Mouse (Mus musculus) ovary, postnatal 14 days (tissue): ENCODE data around the gene Tuft1.
"Not testable (repeated sequence)": the region's sequence is repeated elsewhere in the genome, so short reads cannot be mapped to it uniquely, and the experiment has no call there.

ENCODE experiments used
- DNase-seq: peaks from one replicate; pipeline ENCODE4 v3.0.0; 2022; ENCODE audit warnings: low spot score

The Tuft1 gene

DNA sequence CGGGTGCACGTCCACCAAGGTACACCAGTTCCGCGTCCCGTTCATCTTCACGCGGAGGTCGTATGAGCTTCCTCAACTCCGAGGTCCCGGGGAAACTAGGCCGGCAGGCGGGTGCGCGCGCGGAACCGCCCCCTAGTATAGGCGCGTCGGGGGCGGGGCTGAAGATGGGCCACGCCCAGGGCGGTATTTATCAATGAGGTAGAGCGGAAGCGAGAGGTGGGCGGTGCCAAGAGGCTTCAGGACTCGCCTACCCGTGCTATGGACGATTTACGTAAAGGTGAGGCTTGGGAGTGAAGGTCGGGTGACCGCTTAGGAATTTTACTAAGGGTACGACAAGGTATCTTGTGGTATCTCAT is at the start of gene Tuft1:
Gene Tuft1, minus strand, starts transcription at position 133 of the 356 bp plus-strand sequence.
- DNase-seq, result peak; percentile 58

DNA sequence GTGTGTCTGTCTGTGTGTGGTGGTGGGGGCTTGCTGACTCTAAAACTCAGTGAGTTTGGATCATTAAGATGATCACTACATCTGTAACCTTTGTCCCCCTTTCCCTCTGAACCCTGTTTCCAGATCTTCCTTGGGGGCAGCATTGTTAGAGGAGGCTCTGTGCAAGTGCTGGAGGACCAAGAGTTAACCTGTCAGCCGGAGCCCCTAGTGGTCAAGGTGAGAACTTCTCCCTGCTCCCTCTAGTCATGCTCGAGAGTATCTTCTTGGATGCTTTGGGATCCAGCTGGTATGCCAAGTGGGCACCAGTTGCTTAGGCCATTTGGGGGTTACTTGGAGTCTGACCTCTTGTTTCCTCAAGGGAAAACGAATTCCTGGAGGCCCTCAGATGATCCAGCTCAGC is 44.7 kb upstream of the Tuft1 start:
- DNase-seq, result not testable (repeated sequence)

DNA sequence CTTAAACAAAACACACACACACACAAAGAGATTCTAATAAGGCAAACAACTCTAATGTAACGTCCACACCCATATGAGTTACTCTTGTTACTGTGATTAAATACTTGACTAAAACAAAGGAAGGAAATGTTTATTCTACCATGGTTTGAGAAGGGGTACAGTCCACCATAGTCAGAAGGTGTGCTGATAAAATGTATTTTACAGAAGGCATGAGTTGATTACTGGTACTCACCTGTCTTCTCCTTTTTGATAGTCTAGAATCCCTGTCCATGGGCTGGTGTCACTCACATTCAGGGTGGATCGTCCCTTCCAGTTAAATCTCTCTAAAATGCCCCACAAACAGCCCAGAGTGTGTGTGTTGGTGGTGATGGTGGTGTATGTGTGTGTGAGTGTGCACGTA is 44.2 kb upstream of the Tuft1 start:
- no peak for DNase-seq

DNA sequence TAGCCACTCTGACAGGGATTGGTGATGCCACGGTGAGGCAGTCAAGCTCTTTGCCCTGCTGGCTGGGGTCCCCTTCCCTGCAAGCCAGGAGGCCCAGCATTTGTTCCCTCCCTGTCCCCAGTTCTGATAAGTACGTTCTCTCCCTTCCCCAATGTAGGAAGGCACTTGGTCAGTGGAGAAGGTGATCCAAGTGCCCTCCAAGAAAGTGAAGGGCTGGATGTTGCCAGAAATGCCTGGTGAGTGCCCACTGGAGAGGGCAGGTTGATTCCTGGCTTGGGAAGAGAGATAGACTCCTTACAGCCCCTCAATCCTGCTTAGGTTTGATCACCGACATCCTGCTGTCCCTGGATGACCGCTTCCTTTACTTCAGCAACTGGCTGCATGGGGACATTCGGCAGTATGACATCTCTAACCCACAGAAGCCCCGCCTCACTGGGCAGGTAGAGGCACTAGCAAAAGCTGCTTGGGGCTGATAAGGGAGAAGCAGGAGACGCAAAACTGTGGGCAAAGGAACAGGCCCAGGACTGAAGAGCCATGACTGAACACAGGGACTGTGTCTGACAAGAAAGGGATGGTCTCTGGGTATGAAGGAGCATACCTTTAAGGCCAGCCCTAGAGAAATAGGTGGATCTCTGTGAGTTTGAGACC is 43.6 kb upstream of the Tuft1 start:
- not testable (repeated sequence) for DNase-seq

DNA sequence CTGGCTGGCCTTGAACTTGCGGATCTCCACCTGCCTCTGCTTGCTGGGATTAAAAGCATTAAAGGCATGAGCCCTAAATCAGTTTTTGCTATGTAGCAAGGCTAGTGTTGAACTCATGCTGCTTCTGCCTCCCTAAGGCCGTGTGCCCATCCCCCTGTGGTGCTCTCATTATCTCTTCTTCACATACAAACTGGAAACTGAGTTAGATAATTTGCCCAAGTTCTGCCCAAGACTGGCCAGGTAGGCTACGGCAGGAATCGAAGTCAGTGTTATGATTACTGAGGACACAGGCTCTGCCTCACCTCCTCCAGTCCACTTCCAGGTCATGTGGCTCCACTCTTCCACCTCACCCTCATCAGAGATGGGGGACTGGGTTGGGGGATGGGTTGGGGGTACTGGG is 37.6 kb upstream of the Tuft1 start:
- DNase-seq, result not testable (repeated sequence)

DNA sequence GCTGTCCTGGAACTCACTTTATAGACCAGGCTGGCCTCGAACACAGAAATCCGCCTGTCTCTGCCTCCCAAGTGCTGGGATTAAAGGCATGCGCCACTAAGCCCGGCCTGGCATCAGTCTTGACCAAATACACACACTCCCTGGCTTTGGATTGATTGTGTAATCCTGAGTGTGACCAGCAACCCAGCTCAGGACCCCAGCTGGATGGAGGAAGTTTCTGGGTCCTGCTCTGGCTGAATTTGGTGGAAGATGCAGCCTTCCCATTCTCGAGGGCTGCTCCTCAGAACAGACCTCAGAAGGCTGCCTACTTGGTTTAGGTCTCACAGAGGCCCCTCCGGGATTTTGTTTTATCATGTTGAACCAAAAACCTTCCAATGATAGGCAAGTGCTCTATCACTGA is 36.9 kb upstream of the Tuft1 start:
- DNase-seq, result not testable (repeated sequence)

DNA sequence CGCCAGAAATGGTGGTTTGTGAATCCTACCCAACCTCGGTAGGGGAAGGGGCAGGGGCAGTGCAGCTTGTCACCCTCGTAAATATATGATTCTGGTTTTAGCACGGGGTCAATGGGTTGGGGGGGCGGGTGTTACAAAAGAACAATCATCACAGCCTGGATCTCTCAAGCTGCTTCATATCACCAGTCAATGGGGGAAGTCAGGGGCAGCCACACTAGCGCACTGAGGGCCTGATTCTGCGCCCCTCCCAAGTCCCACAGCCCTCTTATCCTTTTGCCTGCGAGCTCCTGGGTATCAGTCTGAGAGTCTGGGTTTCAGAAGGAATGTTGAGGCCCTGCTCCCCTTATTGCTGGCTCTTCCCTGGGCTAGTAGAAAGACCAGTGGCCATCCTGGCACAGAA is 35.2 kb upstream of the Tuft1 start:
- DNase-seq, result not testable (repeated sequence)

DNA sequence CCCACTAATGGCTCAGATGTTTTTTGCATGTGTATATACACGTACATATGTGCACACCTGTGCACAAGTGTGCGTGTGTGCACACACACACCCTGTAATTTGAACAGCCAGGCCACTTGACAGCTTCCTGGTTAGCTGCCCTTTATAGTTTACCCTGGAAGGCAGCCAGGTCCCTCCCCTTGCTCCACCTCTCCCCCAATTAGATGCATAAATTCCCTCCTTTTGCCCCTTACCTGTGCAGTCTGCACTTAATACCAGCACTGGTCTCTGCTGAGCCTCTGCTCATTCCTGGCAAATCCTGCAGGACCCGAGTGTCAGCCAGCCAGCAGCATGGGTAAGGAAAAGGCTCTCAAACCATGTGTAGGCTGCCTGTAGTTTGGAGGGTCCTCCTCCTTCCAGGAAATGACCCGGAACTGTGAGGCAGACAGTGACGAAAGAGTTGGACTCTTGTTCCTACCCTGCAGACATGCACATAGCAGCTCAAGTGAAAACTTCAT is 34.7 kb upstream of the Tuft1 start, which contains the start of gene Selenbp2:
Gene Selenbp2, plus strand, starts transcription at position 228 of the 497 bp plus-strand sequence.
- no peak for DNase-seq

DNA sequence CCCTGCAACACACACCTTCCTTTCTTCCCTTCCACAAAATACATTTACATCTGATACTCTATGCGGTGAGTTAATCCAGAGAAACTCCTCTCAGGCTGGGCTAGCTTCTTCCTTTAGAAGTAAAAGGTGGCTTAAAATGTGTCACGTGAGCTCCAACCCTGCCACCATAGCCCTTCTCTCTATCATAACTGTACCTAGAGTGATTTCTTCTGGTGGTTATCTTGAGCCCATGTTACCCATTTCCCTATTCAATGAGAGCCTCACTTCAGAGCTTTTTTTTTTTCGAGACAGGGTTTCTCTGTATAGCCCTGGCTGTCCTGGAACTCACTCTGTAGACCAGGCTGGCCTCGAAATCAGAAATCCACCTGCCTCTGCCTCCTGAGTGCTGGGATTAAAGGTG is 33.0 kb upstream of the Tuft1 start:
- DNase-seq, result not testable (repeated sequence)

DNA sequence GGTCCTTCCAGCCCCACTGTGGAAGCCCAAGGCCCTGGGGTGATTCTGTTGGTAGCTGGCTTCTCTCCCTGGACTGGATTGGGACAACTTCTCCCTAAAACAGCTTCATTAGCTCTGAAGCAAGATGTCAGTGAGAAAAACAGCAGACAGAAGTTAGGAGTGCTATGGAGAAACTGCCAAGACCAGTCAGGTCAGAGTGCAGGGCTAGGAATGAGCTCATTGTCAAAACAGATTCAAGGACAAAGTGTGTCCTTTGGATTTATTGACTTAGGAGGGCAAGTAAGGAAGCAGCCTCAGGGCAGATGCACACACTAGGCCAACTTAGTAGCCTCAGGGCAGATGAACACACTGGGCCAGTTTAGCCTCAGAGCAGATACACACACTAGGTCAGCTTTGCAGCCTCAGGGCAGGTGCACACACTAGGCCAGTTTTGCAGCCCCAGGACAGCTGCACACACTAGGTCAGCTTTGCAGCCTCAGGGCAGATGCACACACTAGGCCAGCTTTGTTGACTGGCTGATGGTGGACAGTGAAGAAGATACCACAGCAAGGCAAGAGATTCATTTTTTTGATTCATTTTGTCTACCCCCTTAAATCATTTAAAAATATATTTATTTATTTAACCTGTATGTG is 32.1 kb upstream of the Tuft1 start:
- no peak for DNase-seq

DNA sequence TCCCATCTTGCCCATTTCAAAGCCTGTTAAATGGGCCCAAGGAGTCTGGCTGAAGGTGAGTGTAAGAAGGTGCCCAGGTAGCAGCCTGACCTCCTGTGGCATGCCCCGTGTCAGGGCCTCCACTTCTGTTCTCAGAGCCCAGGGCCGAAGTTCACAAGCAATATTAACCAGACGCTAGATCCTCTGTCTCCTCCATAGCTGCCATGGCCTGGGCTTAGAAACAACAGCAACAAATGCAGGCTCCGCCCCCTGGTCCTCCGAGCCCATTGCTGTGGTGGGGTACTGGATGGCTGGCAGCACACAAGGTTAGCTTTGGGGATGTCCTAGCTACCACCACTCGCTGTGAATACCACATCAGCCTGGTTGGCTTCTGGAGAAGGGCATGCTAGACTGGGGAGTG is 31.5 kb upstream of the Tuft1 start:
- DNase-seq, result not testable (repeated sequence)

DNA sequence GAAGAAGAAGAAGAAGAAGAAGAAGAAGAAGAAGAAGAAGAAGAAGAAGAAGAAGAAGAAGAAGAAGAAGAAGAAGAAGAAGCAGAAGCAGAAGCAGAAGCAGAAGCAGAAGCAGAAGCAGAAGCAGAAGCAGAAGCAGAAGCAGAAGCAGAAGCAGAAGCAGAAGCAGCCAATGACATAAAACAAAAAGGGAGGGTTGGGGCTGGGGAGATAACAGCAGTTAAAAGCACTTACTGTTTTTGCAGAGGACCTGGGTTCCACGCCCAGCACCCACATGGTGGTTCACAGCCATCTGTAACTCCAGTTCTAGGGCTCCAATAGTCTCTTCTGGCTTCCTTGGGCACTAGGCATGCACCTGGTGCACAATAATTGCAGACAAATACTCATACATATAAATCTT is 30.5 kb upstream of the Tuft1 start:
- not testable (repeated sequence) for DNase-seq

DNA sequence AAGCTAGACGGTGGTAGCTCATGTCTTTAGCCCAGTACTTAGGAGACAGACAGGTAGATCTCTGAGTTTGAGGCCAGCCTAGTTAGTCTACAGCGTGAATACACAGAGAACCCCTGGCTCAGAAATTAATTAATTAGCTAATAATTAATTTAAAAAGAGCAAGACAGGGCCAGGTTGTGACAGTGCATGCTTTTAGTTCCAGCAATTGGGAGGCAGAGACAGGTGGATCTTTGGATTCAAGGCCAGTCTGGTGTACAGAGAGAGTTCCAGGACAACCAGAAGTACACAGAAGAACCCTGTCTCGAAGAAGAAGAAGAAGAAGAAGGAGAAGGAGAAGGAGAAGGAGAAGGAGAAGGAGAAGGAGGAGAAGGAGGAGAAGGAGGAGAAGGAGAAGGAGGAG is 30.0 kb upstream of the Tuft1 start:
- DNase-seq, result not testable (repeated sequence)

DNA sequence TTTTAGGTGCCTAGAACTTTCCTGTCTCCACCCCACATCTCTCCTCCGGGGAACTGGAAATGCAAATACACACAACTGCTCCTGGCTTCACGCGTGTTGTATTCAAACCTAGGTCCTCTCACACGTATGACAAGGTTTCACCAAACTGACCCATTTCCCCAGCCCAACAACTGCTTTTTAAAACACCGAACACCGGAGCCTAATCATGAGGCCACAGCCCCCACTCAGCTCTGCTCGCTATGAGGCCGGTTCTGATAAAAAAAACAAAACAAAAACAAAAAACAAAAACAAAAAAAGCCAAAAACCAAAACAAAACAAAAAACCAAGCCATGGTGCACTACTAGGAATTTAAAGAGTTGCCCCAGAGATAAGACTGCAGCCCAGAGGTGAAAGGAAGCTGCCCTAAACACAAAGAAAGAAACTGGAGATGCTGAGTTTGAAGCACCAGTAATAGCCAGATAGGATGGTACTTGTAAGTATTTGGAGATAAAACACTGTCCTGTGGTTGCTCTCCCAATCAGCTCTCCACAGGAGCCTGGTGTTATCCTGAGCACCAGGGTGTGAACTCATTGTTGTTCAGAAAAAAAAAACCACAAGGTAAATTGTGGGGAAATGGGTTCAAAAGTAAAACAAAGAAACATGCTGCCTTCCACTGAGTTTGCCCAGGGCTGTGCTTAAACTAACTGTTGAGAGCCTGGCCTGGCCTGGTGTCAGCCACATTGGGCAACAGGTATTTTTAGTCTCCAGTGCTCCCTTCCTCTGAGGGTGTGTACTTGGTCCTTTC is 27.5 kb upstream of the Tuft1 start:
- DNase-seq, result not testable (repeated sequence)

DNA sequence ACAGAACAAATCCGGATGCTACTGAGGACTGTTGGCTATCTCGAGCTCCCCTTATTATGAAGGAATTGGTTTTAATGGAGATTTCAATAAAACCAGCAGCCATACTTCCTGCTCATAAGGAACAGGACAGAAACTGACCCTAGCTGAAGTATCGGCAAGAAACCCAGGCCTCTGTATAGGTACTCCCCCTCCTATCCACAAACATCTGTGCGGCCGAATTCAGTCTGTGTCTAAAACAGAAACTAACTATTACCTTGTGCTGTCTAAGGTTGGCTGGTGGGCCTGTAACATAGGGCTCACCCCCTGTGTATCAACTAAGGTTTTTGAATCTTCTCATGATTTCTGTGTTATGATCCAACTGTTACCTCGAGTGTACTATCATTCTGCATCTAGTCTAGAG is 25.0 kb upstream of the Tuft1 start:
- no peak for DNase-seq

DNA sequence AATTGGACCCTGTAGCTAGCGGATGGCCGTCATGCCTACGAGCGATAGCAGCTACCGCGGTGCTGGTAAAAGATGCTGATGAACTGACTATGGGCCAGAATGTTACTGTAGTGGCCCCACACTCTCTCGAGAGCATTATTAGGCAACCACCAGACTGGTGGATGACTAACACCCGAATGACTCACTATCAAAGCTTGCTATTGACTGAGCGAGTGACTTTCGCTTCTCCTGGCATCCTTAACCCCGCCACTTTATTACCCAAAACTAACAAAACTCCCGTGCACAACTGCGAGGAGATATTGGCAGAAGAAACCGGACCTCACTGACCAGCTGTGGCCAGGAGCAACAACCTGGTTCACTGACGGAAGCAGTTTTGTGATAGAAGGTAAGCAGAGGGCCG is 22.1 kb upstream of the Tuft1 start:
- DNase-seq, result no peak

DNA sequence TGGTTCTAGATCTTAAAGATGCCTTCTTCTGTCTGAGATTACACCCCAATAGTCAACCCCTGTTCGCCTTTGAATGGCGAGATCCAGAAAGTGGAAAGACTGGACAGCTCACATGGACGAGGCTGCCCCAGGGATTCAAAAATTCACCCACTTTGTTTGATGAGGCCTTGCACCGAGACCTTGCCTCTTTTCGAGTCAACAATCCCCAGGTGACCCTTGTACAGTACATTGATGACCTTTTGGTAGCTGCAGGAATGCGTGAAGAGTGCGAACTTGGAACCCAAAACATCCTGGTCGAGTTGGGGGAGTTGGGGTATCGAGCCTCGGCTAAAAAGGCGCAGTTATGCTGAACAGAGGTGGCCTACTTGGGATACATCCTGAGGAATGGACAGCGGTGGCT is 21.4 kb upstream of the Tuft1 start:
- not testable (repeated sequence) for DNase-seq

DNA sequence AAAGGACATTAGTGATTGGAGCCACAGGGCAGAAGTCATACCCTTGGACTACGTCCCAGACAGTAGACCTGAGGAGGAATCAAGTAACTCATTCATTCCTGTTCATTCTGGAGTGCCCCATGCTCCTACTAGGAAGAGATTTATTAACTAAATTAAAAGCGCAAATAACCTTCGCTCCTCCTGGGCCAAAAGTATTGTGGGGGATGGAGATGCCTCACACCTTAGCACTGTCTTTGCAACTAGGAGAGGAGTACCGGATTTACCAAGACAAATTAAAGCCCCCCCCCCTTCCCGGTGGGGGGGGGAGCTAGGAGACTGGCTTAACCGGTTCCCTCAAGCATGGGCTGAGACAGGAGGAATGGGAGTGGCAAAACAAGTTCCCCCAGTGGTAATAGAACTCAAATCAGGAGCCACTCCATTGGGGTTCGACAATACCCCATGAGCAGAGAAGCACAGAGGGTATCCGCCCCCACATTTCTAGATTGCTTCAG is 20.7 kb upstream of the Tuft1 start:
- DNase-seq, result no peak

DNA sequence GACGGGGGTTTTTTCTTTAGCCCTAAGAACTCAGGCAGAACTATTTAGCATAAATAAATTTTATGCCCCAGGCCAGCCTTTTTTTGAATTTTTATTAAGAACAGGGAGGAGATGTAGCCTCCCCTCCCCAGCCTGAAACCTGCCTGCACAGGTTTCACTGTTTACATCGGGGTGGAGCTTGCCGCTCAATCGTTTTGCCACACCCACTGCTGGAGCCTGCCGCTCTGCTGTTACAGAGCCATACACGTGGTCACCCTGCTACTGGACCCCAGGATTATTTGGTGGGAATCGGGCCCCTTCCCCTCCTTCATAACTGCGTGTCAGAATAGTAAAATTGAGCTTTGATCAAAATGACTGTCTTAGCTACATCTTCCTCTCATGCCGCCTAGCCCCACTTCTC is 16.4 kb upstream of the Tuft1 start:
- DNase-seq, result not testable (repeated sequence)

DNA sequence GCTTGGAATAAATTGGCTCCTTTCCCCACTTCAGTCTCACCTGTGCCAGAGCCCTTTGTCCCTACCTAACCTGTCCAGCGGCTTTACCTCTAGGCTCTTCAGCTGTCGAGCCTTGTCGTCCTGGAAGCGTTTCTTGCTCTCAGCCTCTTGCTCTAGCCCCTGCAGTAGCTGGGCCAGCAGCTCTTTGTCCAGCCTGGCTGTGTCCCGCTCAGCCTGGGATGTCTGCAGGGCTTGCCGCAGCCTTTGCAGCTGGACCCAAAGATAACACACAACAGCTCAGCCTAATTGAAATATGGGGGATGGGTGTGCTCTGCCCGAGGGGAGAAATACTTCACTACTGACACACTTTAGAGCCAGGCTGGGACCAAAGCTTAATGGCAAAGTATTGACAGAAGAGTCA is 7.2 kb upstream of the Tuft1 start:
- DNase-seq, result not testable (repeated sequence)

DNA sequence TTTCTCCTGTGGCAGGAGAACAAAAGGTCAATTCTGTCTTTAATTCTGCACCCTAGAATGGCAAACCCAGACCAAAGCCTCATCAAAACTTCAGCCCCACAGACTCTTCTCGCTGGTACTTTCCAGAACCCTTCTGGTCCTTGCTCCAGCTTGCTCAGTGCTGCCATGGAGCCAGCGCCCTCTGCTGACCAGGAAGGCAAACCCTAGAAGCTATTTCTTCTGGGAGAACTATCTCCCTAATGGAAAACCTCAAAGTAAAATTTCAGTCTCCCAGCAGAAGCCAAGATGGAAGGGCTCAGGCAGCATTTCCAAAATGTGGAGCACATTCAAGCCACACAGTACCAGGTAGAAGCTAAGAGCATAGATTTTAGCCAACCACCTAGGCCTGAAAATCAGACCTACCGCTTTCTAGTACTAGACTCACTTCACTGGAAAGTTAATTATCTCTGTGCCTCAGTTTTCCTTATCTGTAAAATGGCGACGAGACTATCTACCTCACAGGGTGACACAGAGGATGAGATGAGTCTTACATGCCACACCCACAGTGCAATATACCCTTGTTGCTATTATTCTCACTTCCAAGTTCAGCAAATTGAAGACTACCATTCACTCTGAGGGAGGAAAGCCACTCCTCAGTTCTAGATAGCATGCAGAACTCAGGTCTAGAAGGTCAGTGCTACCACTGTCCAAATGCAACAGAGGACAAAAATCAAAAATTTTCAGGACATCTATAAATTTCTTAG is 6.6 kb upstream of the Tuft1 start:
- not testable (repeated sequence) for DNase-seq

DNA sequence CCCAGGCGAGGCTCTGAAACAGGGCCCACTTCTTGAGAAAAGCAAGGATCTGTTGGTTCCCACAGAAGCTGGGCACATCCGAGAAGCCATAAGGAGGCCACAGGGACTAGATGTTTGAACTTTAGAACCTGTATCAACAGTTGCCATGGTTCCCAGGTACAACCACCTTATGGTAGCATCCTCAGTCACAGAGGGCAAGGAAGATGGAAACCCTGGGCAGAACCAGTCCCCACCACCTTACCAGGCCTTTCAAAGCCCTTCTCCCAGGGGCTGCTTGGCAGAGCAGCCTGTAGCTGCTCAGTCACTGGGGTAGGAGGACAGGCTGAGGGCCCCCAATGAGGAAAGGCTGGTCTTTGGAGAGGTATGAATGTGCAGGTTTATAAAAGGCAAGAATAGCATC is 2.2 kb upstream of the Tuft1 start:
- DNase-seq, result not testable (repeated sequence)
